Mouse (Mus musculus) forebrain, postnatal 0 days (tissue): Measurements from ENCODE around the gene Mapkap1. TPM values are rescaled to one million over a fixed set of nuclear protein-coding genes. Genes with fewer than 3 reads are reported as not detected.

ENCODE experiments used
- ATAC-seq: fragments of 200-750 bp; cut with Nextera tagmentation; 2 replicates; pipeline ENCODE4 v1.8.0; 2017; ENCODE audit warnings: mild to moderate bottlenecking, moderate library complexity
- DNase-seq: peaks from one replicate; pipeline ENCODE4 v3.0.0-alpha.2; 2015
- H3K27ac ChIP-seq: fragments of 300-500 bp; sonication (generic); 2 replicates; pipeline ENCODE4 v1.5.1; 2014; ENCODE audit warnings: low read depth, mild to moderate bottlenecking, antibody characterized with exemption, low read length, moderate library complexity, mixed read lengths
- H3K27me3 ChIP-seq: fragments of 300-500 bp; sonication (generic); 2 replicates; pipeline ENCODE4 v1.6.1; 2014; ENCODE audit warnings: mild to moderate bottlenecking, low read length, mixed read lengths; ENCODE audit not compliant: insufficient read depth
- H3K36me3 ChIP-seq: fragments of 300-500 bp; sonication (generic); 2 replicates; pipeline ENCODE4 v1.6.1; 2014; ENCODE audit warnings: mild to moderate bottlenecking, moderate library complexity; ENCODE audit not compliant: insufficient read depth
- H3K4me1 ChIP-seq: fragments of 300-500 bp; sonication (generic); 2 replicates; pipeline ENCODE4 v1.6.1; 2014; ENCODE audit warnings: antibody characterized with exemption; ENCODE audit not compliant: insufficient read depth
- H3K4me2 ChIP-seq: fragments of 300-500 bp; sonication (generic); 2 replicates; pipeline ENCODE4 v1.6.1; 2014; ENCODE audit warnings: low read depth, mild to moderate bottlenecking, moderate library complexity
- H3K4me3 ChIP-seq: fragments of 300-500 bp; sonication (generic); 2 replicates; pipeline ENCODE4 v1.5.1; 2014; ENCODE audit warnings: low read depth, low read length, mixed read lengths
- H3K9ac ChIP-seq: fragments of 300-500 bp; sonication (generic); 2 replicates; pipeline ENCODE4 v1.6.1; 2014; ENCODE audit warnings: mild to moderate bottlenecking
- H3K9me3 ChIP-seq: fragments of 300-500 bp; sonication (generic); 2 replicates; pipeline ENCODE4 v1.6.1; 2016; ENCODE audit warnings: low read length
- CTCF ChIP-seq: sonication (generic); IDR thresholded peaks from 2 replicates; pipeline ENCODE4 v1.5.1; 2016; ENCODE audit warnings: antibody characterized with exemption, control low read depth, low read depth
- WGBS: fragments of 180-500 bp; shearing (Covaris S2); extraction: QIAGEN DNeasy Blood & Tissue Kit; methylation state at CpG from one replicate; pipeline ENCODE4 v1.1.7; 2014; 5-methylcytosine and 5-hydroxymethylcytosine counted together
- polyA plus RNA-seq: library from polyadenylated mRNA; unstranded; fragments of >200 nt; fragmentation: Nextera tagmentation; extraction: Ambion mirVana; gene quantifications from 2 replicates; pipeline ENCODE4 v1.2.1, GENCODE M21; 2015
- total RNA-seq: library from RNA; depleted of rRNA; stranded (reverse); fragments of >200 nt; gene quantifications from 2 replicates; pipeline ENCODE4 v1.2.3, GENCODE M21; 2014; rRNA removed

The Mapkap1 gene
- 78.9 and 102 TPM in 2 replicates for total RNA-seq
- 89.8 and 102 TPM in 2 replicates for polyA plus RNA-seq

DNA sequence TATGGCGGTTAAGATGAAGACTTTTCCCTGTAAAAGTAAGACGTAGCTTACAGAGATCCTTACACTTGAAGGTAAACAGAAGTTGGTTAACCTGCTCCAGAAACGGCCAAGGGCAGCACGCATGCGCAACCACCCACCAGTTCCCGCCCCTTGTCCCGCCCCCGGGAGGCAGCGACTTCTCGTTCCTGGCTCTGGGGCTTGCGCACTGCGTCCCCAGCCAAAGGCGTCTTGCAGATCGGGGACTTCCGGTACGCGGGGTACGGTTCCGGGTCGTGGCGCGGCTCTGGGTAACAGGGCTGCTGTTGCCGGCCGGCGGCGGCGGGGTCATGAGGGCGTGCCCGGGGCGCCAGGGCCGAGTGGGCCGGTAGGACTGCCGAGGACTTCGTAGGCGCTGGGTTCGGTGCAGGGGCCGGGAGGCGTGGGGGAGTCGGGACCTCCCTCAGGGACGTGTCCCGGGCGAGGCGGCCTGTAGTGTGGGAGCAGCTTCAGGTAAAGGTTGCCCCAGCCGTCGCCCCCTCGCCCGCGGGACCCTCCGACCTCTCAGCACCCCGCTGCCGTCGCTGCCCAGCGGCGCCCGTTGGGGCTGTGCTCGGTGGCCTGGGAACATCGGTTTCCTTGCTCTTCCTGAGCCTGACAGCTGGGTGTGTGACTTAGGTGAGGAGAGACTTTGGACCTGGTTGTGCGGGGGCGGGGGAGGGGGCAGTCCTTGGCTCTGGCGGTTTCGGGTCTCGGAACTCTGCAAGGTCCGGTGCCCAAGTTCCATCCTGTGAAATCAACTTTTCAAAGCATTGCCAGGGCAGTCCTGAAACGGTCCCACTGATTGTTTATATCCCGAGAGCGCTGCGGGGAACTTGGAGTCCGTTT is at the start of gene Mapkap1:
TSS of gene Mapkap1 (plus strand) at position 171 of the 864 bp plus-strand sequence.
- Histone ChIP-seq H3K27me3 (no peaks in the 10 kb centered on the region), H3K27ac (peak within 1 kb of the TSS; percentile 45; the same call in 1 of the 2 replicates), H3K9me3 (no peaks in the 10 kb centered on the region), H3K4me2 (peak within 1 kb of the TSS; percentile 80), H3K9ac (peak within 1 kb of the TSS; percentile 79), H3K4me1 (peaks cover 7% of the 10 kb centered on the region; the same call in 1 of the 2 replicates), H3K4me3 (peak within 1 kb of the TSS; percentile 91), H3K36me3 (no peaks in the 10 kb centered on the region)
- DNase-seq = peak; percentile 97
- WGBS = 3% methylated on average over 66 of the region's 68 CpGs
- 0 out of 2 replicates have a peak, but pooled peaks have one; percentile 1 for TF ChIP-seq CTCF
- peak; percentile 100 for ATAC-seq

- WGBS = 12% methylated on average over 1 of the region's 1 CpGs
- Histone ChIP-seq H3K9me3 (no peaks in the 10 kb centered on the region), H3K27ac (no peak overlapping the region), H3K9ac (no peak overlapping the region), H3K36me3 (no peaks in the 10 kb centered on the region), H3K4me2 (0 out of 2 replicates have a peak overlapping the region, but pooled peaks have one; percentile 6), H3K27me3 (peaks cover 2% of the 10 kb centered on the region; the same call in 1 of the 2 replicates), H3K4me1 (peaks cover 16% of the 10 kb centered on the region; the same call in 1 of the 2 replicates), H3K4me3 (no peak overlapping the region)
- no peak for TF ChIP-seq CTCF
- peak; percentile 54; the same call in 1 of the 2 replicates for ATAC-seq
- DNase-seq = peak; percentile 47
Observed at GRCm38 (mm10) chr2:34363678-34364077, 42.9 kb upstream of the Mapkap1 start.

DNA sequence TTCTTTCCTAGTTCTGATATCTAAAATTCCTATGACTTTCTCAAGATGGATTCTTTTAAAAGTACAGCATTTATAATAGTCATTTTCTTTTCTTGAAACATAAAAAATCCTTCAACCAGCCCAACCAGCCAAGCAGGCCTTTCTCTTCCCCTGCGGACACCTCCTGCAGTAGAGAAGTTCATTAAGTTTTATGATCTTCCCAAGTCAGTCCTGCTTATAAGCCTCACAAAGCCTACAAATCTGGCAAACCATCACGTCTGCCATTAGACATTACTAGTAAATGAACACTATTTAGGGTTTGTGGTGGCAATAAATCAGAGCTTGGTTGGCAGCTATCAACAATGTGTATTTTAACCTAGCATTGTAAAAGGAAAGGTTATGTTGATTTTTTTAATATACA is 39.5 kb upstream of the Mapkap1 start:
- Histone ChIP-seq H3K4me2 (peak overlapping the region; percentile 27), H3K9me3 (no peaks in the 10 kb centered on the region), H3K9ac (0 out of 2 replicates have a peak overlapping the region, but pooled peaks have one; percentile 28), H3K36me3 (no peaks in the 10 kb centered on the region), H3K4me1 (0 out of 2 replicates have a peak, but pooled peaks cover 8% of the 10 kb centered on the region), H3K4me3 (peak overlapping the region; percentile 14; the same call in 1 of the 2 replicates), H3K27me3 (0 out of 2 replicates have a peak, but pooled peaks cover 3% of the 10 kb centered on the region), H3K27ac (no peak overlapping the region)
- WGBS = 76% methylated on average over 2 of the region's 2 CpGs
- no peak for TF ChIP-seq CTCF
- DNase-seq (no peak), ATAC-seq (no peak)

DNA sequence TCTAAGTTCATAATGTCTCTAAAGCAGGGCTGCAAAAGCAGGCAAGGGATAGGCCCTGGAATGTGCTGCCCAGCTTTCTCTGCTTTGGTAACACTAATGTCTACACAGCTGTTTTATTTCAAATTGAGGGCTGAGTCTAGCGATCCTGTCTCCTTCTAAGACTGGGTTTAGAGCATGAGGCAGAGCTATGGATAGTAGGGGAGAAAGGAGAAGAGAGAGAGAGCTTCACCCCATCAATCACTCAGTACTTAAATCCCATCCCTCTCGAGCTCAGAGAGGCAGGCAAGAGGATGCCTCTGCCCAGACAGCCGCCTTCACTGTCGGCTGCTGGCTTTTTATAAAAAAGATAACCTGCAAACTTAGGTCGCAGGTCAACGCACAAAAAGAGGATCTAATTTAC is 38.2 kb upstream of the Mapkap1 start:
- TF ChIP-seq CTCF = no peak
- 49% methylated on average over 6 of the region's 6 CpGs for WGBS
- no peak for DNase-seq

DNA sequence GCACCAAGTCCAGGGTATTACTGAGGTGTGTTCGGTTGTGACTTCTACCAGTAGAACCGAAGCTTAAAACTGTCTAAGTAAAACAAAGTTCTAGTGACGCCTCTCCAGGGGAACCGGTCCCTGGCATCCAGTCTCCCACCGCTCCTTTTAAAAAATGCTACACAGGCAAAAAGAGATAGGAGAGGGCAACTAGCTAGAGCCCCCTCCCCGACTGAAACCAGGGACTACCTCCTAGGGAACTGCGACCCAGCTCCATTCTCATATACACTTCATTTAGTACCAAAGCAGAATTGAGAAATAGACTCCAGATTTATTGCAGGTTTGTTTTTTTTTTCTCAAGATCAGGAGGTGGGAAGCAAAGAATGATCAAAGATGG is 36.2 kb upstream of the Mapkap1 start:
- H3K27me3 ChIP-seq = 0 out of 2 replicates have a peak, but pooled peaks cover 3% of the 10 kb centered on the region
- H3K9me3 ChIP-seq = no peaks in the 10 kb centered on the region
- peak overlapping the region; percentile 83 for H3K4me2 ChIP-seq
- peak overlapping the region; percentile 90 for H3K27ac ChIP-seq
- peaks cover 12% of the 10 kb centered on the region; the same call in 1 of the 2 replicates for H3K4me1 ChIP-seq
- no peak for TF ChIP-seq CTCF
- no peaks in the 10 kb centered on the region for H3K36me3 ChIP-seq
- no peak for ATAC-seq
- 20% methylated on average over 7 of the region's 7 CpGs for WGBS
- peak overlapping the region; percentile 91 for H3K4me3 ChIP-seq
- DNase-seq = no peak
- peak overlapping the region; percentile 72 for H3K9ac ChIP-seq

More for the DNA sequence above, 38.2 kb upstream of the Mapkap1 start:
- peak overlapping the region; percentile 39 for H3K4me2 ChIP-seq
- ATAC-seq = no peak
- H3K4me3 ChIP-seq = peak overlapping the region; percentile 22
- H3K9ac ChIP-seq = peak overlapping the region; percentile 25; the same call in 1 of the 2 replicates
- H3K36me3 ChIP-seq = no peaks in the 10 kb centered on the region
- H3K27ac ChIP-seq = peak overlapping the region; percentile 51; the same call in 1 of the 2 replicates
- peaks cover 14% of the 10 kb centered on the region; the same call in 1 of the 2 replicates for H3K4me1 ChIP-seq
- H3K9me3 ChIP-seq = no peaks in the 10 kb centered on the region
- 0 out of 2 replicates have a peak, but pooled peaks cover 3% of the 10 kb centered on the region for H3K27me3 ChIP-seq

DNA sequence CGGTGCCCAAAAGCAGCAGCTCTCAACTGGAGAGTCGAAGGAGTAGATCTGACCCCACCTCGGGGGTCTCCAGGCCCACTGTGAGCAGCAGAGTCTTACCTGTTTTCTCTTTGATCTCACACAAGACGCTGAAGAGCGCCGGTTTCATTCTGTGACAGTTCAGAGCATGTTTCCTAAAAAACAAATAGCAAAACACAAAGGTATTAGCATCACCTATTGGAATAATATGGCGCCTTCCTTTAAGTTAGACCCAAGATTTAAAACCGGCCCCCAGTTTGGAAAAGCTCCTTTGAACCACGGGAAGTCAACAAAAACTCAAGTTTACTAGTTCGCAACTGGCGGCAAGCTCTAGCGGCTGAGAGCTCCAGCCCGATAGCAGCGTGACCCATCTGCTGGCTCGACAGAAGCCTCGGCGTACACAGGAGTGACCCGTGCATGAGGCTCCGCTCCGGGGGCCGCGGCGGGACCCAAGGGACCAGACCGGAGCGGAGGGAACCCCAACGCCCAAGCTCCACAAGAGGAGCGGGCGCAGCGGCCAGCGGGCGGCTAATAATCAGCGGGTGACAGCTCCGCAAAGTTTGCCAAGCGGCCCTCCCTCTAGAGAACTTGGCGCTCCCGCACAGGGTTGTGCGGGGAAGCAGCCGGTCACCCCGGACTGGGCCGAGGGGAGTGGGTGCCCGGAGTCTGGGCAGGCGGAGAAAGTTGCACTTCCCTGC is 35.7 kb upstream of the Mapkap1 start:
- TF ChIP-seq CTCF = no peak
- peak overlapping the region; percentile 90 for H3K27ac ChIP-seq
- no peaks in the 10 kb centered on the region for H3K9me3 ChIP-seq
- peak overlapping the region; percentile 83 for H3K4me2 ChIP-seq
- peak overlapping the region; percentile 72 for H3K9ac ChIP-seq
- peak; percentile 45 for DNase-seq
- H3K36me3 ChIP-seq = no peaks in the 10 kb centered on the region
- H3K4me1 ChIP-seq = peaks cover 12% of the 10 kb centered on the region; the same call in 1 of the 2 replicates
- ATAC-seq = no peak
- 2% methylated on average over 41 of the region's 42 CpGs for WGBS
- H3K27me3 ChIP-seq = 0 out of 2 replicates have a peak, but pooled peaks cover 3% of the 10 kb centered on the region
- H3K4me3 ChIP-seq = peak overlapping the region; percentile 91
